19 mouse cellular contexts compared by ENCODE assay signal in genomic region chr1:87360276-87360675, GRCm38 (mm10). TPM values are rescaled to one million over a fixed set of nuclear protein-coding genes. Genes with fewer than 3 reads are reported as not detected.
"Had no signal": no experiment of that assay in that cellular context is flagged by ENCODE, and none has a peak within 500 bp of the region (broad histone marks: within the 10 kb centered on the region; RNA-seq: fewer than 3 reads in every experiment).

No protein-coding gene starts in this region.

- H3K4me1 ChIP-seq: midbrain, embryonic 10.5 days; midbrain, embryonic 12.5 days; neural tube, embryonic 13.5 days; neural tube, embryonic 15.5 days had no signal

- ATAC-seq: midbrain, embryonic 16.5 days had no signal

- H3K9ac ChIP-seq: lung, embryonic 14.5 days; midbrain, embryonic 12.5 days; neural tube, embryonic 13.5 days; neural tube, embryonic 15.5 days had no signal

- H3K4me3 ChIP-seq: midbrain, embryonic 10.5 days; midbrain, embryonic 12.5 days; myocyte; neural tube, embryonic 13.5 days; neural tube, embryonic 15.5 days had no signal

- H3K4me2 ChIP-seq: lung, embryonic 14.5 days; midbrain, embryonic 12.5 days; neural tube, embryonic 13.5 days; neural tube, embryonic 15.5 days had no signal

- H3K9me3 ChIP-seq: midbrain, embryonic 10.5 days; midbrain, embryonic 12.5 days; neural tube, embryonic 13.5 days; neural tube, embryonic 15.5 days had no signal

- DNase-seq: lung, embryonic 14.5 days; lung, postnatal 10 days; lung, postnatal 4 days; midbrain, embryonic 14.5 days; retina, postnatal 1 day; right cerebral cortex, adult 18-20 months; right cerebral cortex, postnatal 25 days; right cerebral cortex, postnatal 4 days; spleen, adult 18-20 months; thymus, adult 18-20 months; thymus, postnatal 14 days; thymus, postnatal 36 days had no signal

- H3K27me3 ChIP-seq: midbrain, embryonic 12.5 days; neural tube, embryonic 13.5 days; neural tube, embryonic 15.5 days had no signal

- H3K27ac ChIP-seq: midbrain, embryonic 10.5 days; midbrain, embryonic 12.5 days; neural tube, embryonic 13.5 days; neural tube, embryonic 15.5 days had no signal

RNA-seq across cellular contexts. Expression of gene Kcnj13, which starts 34.3 kb away (rescaled TPM):
- polyA plus RNA-seq: neural tube, embryonic 11.5 days had no signal
